Mouse (Mus musculus): ENCODE results near the gene Dedd2.

GRCm38 (mm10) chr7:25227523-25228300, 7.3 kb upstream of the Dedd2 start:
- TF ChIP-seq E2F4 (IDR thresholded peaks at IDR 0.05; ENCODE audit: insufficient replicate concordance, low read depth, low read length) (no peak), UBTF (IDR thresholded peaks at IDR 0.05; ENCODE audit: low read depth, low read length) (no peak), HCFC1 (IDR thresholded peaks at IDR 0.05; ENCODE audit: low read depth, low read length) (no peak), ETS1 (conservative IDR thresholded peaks at IDR 0.05; ENCODE audit: low read depth, low read length) (no peak), CTCF (conservative IDR thresholded peaks at IDR 0.05 in 1 of 2, IDR thresholded peaks at IDR 0.05 in 1 of 2; ENCODE audit: low read depth in 2 of 2, low read length in 2 of 2) (no peak), ZNF384 (IDR thresholded peaks at IDR 0.05; ENCODE audit: low read depth, low read length) (no peak), EP300 (IDR thresholded peaks at IDR 0.05; ENCODE audit: low read length) (no peak), POLR2A (IDR thresholded peaks at IDR 0.05; ENCODE audit: low read depth, low read length) (peak; percentile 14; the same call in 1 of the 2 replicates), ZKSCAN1 (IDR thresholded peaks at IDR 0.05; ENCODE audit: borderline replicate concordance, low read depth, low read length) (no peak), MAFK (IDR thresholded peaks at IDR 0.05; ENCODE audit: insufficient replicate concordance, low read length) (no peak), BHLHE40 (IDR thresholded peaks at IDR 0.05; ENCODE audit: low read depth, low read length) (no peak), TBP (conservative IDR thresholded peaks at IDR 0.05; ENCODE audit: low read depth, low read length) (no peak), MYC (IDR thresholded peaks at IDR 0.05; ENCODE audit: low read depth, low read length) (no peak), GABPA (IDR thresholded peaks at IDR 0.05; ENCODE audit: insufficient replicate concordance, low read depth, low read length) (no peak)
